Comparison of ENCODE assay signal across 9 mouse cellular contexts in the genomic region with DNA sequence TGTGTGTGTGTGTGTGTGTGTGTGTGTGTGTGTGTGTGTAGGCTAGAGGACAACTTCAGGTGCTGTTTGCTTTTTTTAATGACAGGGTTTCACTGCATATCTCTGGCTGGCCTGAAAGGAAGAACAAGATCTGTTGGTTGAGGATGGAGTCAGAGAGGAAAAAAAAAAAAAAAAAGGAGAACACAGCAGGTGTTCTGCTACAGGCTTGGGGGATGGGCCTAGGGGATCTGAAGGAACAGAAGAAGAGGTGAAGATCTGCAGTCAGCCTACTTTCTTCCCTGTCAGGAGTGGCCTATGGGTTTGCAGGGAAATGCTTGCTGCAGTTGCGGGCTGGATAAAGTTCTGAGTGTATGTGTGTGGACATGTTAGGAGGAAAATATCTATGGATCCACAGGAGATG.
"Had no signal": no experiment of that assay in that cellular context is flagged by ENCODE, and none has a peak within 500 bp of the region (broad histone marks: within the 10 kb centered on the region; RNA-seq: fewer than 3 reads in every experiment).

No protein-coding gene starts in this region.

- H3K27me3 ChIP-seq: limb, embryonic 12.5 days; liver, embryonic 13.5 days; lung, embryonic 15.5 days; midbrain, embryonic 13.5 days; neural tube, embryonic 12.5 days had no signal

- H3K36me3 ChIP-seq: limb, embryonic 12.5 days; liver, embryonic 13.5 days; lung, embryonic 15.5 days; midbrain, embryonic 13.5 days; neural tube, embryonic 12.5 days had no signal

- H3K27ac ChIP-seq: kidney, postnatal 0 days; limb, embryonic 12.5 days; liver, embryonic 13.5 days; lung, embryonic 15.5 days; midbrain, embryonic 13.5 days; neural tube, embryonic 12.5 days had no signal

- H3K4me3 ChIP-seq: limb, embryonic 12.5 days; liver, embryonic 13.5 days; lung, embryonic 15.5 days; midbrain, embryonic 13.5 days; neural tube, embryonic 12.5 days had no signal

- DNase-seq: kidney, adult 9 months; liver; liver, embryonic 13.5 days; liver, postnatal 0 days had no signal

- H3K4me1 ChIP-seq: limb, embryonic 12.5 days; liver, embryonic 13.5 days; lung, embryonic 15.5 days; midbrain, embryonic 13.5 days; neural tube, embryonic 12.5 days had no signal
